8 mouse cellular contexts compared by ENCODE assay signal in the genomic region with DNA sequence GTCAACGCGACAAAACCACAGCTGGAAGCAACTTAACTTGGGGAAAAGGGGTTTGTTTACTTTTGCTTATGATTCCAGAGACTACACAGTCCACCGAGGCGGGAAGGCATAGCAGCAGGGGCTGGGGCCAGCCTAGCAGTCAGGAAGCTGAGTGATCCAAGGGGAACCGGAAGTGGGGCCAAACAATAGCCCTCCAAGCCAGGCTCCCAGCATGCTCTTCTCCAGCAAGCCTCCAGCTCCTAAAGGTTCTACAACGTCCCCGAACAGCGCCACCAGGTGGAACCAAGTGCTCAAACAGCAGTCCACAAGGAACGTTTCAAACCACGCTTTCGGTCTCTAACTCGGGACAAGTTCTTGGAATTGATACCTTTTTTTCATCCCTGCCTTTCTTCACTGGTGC. TPM values are rescaled to one million over a fixed set of nuclear protein-coding genes. Genes with fewer than 3 reads are reported as not detected.
DNase-seq lines count a peak whose midpoint lies in the region; TF ChIP-seq lines count a peak whose summit lies in the region.

No protein-coding gene starts in this region.

- peaks cover 18% of the 10 kb centered on the region for H3K4me1 ChIP-seq in lung, adult 2 months (ENCODE audit: control insufficient read depth, insufficient read depth, low read length)

- WGBS in lung, adult 2 months, result 15% methylated on average over 12 of the region's 12 CpGs

- peak; percentile 77; the same call in 1 of the 2 replicates for TF ChIP-seq POLR2A in lung, adult 2 months (IDR thresholded peaks at IDR 0.05; ENCODE audit: borderline replicate concordance, extremely low read depth, low read depth, low read length)

- H3K4me3 ChIP-seq in lung, adult 2 months (replicated peaks; ENCODE audit: extremely low read depth, low read depth, low read length), result peak overlapping the region; percentile 65

- TF ChIP-seq CTCF in lung, adult 2 months (IDR thresholded peaks at IDR 0.05; ENCODE audit: insufficient read depth, low read length), result peak; percentile 89

- peak; percentile 48 for DNase-seq in 3T3-L1 (ENCODE audit: low read depth, low spot score)
- peak; percentile 94 for DNase-seq in ES-CJ7 (ENCODE audit: low read depth, low spot score)
- DNase-seq in cerebellum, adult 18-20 months, result peak; percentile 27 to 30
- DNase-seq in heart, adult 18-20 months, result peak; percentile 85 to 91
- DNase-seq in kidney, adult 9 months, result peak; percentile 75
- peak; percentile 77 for DNase-seq in lung, adult 2 months
- peak; percentile 83 for DNase-seq in right cerebral cortex, postnatal 14 days
- DNase-seq in urinary bladder, postnatal 36 days (ENCODE audit: low spot score in 2 of 2), result peak; percentile 23 to 69

RNA-seq across cellular contexts. Expression of gene Fam160b1, which starts 2.2 kb away (rescaled TPM):
- total RNA-seq in heart, adult 18-20 months (2021), result 10 to 100 TPM; 10.5 to 11.1 TPM
- polyA plus RNA-seq in lung, adult 2 months (2012; rRNA removed), result 12.7 and 17.5 TPM in 2 replicates

RNA-seq across cellular contexts. Expression of gene Ablim1, which starts 43.6 kb away (rescaled TPM):
- 100 to 1,000 TPM; 384 to 401 TPM for total RNA-seq in heart, adult 18-20 months (2021)
- 53.6 and 71.3 TPM in 2 replicates for polyA plus RNA-seq in lung, adult 2 months (2012; rRNA removed)

Comparison
In these comparisons a context has a peak if more than half of its experiments do, and no peak if none do; other contexts are left out.
1. Peak in every context shown above with its lines: DNase-seq and H3K4me3 ChIP-seq.
2. DNase-seq: peak in every context shown above with its lines; median percentile 94 in ES-CJ7; 88 in heart, adult 18-20 months; 83 in right cerebral cortex, postnatal 14 days; 77 in lung, adult 2 months; 75 in kidney, adult 9 months; 48 in 3T3-L1; 46 in urinary bladder, postnatal 36 days; 28 in cerebellum, adult 18-20 months.